Mouse (Mus musculus) regulatory T cell (primary cell): Measurements from ENCODE around the gene Trim47.

Experiments used
- in situ Hi-C: fragments of 300-600 bp; cut with MboI, MseI; formaldehyde crosslinking; loops from one replicate; pipeline ENCODE4 v1.15.1; 2025; ENCODE audit warnings: high pct_unique_total_duplicates

Gene Trim47

GRCm38 (mm10) chr11:116107777-116108285 is 19.2 kb downstream of the Trim47 start:
- in situ Hi-C loops, result no loop called here

GRCm38 (mm10) chr11:116106963-116107776 is 19.8 kb downstream of the Trim47 start:
- in situ Hi-C loops, result no loop called here

DNA sequence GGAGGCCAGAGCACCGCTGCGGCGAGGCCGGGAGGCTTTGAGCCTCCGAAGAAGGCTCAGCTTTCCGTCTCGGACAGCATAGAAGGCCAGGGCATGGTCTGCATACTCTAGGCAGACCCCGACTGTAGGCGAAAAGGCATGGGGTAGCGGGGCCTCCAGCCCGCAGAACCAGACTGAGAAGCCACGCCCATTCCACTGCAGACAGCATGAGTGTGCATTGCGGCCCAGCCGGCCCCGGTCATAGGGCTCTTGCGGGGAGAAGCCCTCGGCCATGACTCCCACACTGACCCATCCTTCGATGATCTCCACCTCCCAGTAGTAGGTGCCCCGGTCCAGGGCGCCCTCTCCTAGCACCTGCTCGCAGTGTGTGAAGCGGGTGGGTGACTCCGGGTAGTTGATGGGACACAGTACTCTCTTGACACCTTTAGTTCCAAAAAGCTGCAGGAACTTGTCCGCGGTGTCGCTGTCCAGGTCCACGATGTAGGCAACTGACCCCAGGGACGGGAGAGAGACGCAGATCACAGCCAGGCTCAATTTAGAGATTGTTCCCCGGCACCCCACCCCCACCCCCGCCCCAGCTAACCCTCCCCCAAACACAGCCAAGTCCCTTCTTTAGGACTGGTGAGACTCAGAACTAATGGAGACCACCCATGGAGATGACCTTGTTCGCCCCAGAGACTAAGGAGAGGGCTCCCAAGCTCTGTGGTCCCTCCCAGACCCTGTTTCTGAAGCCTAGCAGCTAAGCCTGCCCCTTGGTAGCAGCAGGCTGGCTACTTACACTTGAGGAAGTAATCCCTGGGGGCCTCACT is 20.7 kb downstream of the Trim47 start:
- in situ Hi-C loops, result no loop called here

- in situ Hi-C loops, result no loop called here
Observed at GRCm38 (mm10) chr11:116105065-116105464, 21.9 kb downstream of the Trim47 start.

GRCm38 (mm10) chr11:116104006-116104646 is 22.9 kb downstream of the Trim47 start:
- in situ Hi-C loops, result no loop called here

GRCm38 (mm10) chr11:116103572-116103971 is 23.4 kb downstream of the Trim47 start:
- in situ Hi-C loops, result no loop called here

DNA sequence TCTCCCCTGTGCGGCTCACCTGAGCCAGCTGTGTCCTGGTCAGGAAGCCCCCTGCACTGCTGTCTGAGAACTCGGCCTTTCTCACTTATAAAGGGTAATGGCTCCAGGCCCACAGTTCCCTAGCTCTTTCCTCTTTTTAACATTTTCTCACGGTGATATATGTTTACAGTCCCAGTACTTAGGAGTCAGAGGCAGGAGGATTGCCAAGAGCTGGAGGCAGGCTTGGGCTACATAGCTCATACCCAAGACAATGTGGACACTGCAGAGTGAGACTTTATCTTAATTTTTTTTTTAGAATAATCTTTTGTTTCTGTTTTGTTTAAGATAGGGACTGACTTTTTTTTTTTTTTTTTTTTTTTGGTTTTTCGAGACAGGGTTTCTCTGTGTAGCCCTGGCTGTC is 24.5 kb downstream of the Trim47 start:
- in situ Hi-C loops, result no loop called here

DNA sequence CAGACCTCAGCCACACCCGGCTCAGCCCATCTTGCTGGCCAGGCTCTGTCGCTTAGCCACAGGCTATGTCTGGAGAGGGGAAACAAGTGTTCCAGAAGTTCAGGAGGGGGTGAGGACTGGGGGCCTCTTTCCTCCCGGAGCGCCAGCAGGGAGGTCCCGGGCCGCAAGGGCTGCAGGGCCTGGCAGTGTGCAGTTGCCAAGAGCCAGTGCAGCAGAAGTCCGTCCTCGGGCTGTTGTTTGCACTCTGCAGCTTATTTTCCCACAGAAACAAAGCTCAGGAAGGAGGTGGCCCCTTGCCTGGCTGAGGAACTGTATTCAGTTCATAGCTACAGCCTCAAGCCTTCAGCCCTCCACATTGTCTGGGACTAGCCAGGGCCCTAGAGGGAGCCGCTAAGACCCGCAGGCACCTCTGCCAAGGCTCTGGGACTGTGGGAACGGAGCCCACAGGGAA is 25.1 kb downstream of the Trim47 start:
- in situ Hi-C loops, result no loop called here

DNA sequence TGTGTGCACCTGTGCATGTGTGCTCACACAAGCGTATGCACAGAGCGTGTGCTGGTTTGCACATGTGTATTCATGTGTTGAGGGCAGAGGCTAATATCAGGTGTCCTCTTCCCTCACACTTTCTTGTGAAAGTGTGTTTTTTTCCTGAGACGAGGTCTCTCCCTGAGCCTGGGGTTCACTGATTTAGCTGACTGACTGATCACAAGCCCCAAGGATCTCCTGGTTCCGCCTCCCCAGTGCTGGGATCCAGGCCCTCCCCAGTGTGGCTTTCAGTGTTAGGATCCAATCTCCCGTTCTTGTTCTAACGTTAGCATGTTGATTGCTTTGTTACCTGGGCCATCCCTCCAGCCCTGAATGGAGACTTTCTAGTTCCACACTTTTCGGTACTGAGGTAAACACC is 26.2 kb downstream of the Trim47 start:
- in situ Hi-C loops, result no loop called here

GRCm38 (mm10) chr11:116100385-116100784 is 26.6 kb downstream of the Trim47 start:
- in situ Hi-C loops, result no loop called here

- in situ Hi-C loops, result no loop called here
Observed at GRCm38 (mm10) chr11:116099462-116099861, 27.5 kb downstream of the Trim47 start.

DNA sequence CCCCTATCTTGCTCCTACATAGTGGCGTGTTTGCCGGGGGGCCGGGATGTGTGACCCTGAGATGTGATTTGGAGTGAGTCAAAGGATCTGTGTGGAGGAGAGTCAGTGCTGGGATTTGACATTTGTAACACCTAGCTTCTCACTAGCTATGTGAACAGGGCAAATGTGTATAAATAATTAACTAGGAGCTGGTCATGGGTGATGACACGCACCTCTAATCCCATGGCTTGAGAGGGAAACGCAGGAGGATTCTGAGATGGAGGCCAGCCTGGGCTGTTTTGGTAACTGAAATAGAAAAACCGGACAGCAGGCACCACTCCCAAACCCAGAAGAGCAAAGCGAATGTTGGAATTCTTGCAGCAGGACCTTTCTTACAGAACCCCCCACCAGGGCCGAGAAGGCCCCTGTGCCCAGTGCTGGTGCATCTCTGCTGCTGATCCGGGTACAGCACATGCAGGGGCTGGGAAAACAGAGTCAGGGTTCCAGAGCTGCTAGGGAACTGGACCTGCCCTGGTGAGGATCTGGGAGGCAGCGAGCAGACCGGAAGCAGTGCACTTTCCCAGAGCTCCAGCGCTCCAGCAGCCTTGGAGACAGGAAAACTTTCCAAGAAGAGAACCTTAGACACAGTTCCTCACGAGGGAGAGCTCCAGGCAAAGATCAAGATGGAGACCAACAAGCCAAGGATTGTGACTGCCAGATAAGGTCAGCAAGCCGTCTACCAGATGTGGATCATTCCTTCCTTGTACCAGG is 28.1 kb downstream of the Trim47 start:
- in situ Hi-C loops, result no loop called here

DNA sequence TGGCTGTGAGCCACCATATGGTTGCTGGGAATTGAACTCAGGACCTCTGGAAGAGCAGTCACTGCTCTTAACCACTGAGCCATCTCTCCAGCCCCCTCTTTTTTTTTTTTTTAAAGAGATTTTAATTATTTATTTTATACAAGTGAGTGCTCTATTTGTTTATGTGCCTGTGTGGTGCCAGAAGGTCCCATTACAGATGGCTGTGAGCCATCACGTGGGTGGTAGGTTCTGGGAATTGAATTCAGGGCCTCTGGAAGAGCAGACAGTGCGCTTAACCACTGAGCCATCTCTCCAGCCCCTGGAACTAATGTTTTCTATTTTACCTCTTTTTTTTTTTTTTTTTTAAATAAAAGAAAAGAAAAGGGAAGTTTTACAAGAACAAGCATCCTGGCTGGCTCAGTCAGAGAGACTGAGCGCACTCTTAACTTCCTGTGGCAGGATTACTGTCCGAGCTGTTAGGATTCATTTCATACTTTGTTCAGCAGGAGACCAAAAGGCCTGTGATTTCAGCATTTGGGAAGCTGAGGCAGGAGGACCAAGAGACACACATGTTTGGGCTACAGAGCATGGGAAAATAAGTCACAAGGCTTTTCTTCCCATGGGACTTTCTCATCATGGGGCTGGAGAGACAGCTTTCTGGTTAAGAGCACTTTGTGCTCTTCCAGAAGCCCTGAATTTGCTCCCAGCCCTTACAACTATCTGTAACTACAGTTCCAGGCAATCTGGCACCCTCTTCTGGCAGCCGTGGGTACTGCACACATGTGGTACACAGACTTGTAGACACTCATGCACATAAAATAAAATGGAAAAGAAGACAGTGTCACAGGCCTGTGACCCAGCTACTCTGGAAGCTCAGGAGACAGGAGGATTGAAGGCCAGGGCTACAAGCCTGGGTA is 30.5 kb downstream of the Trim47 start:
- in situ Hi-C loops, result no loop called here

DNA sequence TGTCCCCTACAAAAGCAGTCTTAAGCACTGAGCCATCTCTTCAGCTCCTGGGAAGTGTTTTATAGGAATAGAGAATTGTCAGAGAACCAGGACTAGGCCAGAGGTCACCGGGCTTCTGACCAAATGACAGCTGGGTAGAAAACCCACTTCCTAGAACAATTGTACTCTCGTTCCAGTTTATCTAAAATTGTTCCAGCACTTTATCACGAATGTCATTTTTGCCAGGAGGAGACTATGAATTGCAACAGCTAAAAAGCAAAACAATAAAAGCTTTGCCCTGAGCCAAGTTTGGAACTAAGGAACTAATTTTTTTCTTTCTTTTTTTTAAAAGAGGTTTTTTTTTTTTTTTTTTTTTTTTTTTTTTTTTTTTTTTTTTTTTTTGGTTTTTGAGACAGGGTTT is 31.4 kb downstream of the Trim47 start:
- in situ Hi-C loops, result no loop called here

DNA sequence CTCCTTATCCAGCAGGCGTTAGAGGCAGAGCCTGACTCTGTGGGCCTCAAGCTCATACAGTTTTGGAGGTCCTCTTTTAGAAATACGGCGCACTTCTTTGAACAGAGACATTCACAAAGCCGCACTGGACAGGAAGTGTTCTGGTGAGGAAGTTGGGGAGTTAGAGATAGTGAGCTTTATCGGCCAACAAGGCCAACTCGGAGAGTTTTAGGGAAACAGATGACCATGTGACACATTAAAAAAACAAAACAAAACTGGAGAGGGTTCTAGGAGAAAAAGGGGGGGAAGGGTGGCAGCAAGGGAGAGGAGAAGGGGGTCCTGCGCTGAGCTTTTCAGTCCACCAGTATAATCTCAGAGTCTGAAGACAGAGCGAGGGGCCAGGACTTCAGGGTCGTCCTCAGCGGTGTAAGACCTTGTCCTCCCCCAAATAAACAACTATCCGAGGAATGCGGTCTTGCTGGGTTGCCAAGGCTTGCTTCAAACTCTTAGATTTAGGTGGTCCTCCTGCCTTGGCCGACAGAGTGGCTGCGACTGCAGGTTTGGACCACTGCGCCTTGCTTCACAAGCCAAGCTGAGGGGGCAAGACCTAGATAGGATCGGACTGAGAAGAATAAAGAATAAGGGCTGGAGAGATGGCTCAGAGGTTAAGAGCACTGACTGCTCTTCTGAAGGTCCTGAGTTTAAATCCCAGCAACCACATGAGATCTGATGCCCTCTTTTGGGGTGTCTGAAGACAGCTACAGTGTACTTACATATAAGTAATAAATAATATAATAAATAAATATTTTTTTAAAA is 33.0 kb downstream of the Trim47 start:
- in situ Hi-C loops, result loop anchor here (5.0 kb wide), 1 partner anchor 38 kb away; the partner anchor contains the start of gene Trim65

DNA sequence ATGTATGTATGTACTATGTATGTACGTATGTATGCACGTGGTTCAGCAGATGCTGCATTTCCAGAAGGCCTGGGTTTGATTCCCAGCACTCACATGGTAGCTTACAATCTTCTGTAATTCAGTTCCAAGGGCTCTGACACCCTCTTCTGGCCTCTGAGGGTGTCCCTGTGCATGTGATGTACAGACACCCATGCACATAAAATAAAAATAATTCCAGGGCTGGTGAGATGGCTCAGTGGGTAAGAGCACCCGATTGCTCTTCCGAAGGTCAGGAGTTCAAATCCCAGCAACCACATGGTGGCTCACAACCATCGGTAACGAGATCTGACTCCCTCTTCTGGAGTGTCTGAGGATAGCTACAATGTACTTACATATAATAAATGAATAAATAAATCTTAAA is 34.1 kb downstream of the Trim47 start:
- in situ Hi-C loops, result loop anchor here (5.0 kb wide), 1 partner anchor 39 kb away; the partner anchor contains the start of gene Trim65

GRCm38 (mm10) chr11:116091591-116091990 is 35.4 kb downstream of the Trim47 start:
- in situ Hi-C loops, result loop anchor here (5.0 kb wide), 1 partner anchor 41 kb away; the partner anchor contains the start of gene Trim65

- in situ Hi-C loops, result no loop called here
Observed at GRCm38 (mm10) chr11:116089545-116089944, 37.5 kb downstream of the Trim47 start.

- in situ Hi-C loops, result no loop called here
Observed at GRCm38 (mm10) chr11:116088741-116089394, 38.1 kb downstream of the Trim47 start.
